Mouse (Mus musculus) kidney, embryonic 15.5 days (tissue): ENCODE results near the gene Tmeff1. TPM values are rescaled to one million over a fixed set of nuclear protein-coding genes. Genes with fewer than 3 reads are reported as not detected.
"Not testable (repeated sequence)": the region's sequence is repeated elsewhere in the genome, so short reads cannot be mapped to it uniquely, and the experiment has no call there.

Experiments used
- ATAC-seq: fragments of 200-750 bp; cut with Nextera tagmentation; replicated peaks from 2 replicates; pipeline ENCODE4 v1.8.0; 2017; ENCODE audit warnings: moderate TSS enrichment; ENCODE audit not compliant: low FRiP score
- H3K27ac ChIP-seq: fragments of 300-500 bp; sonication (generic); 2 replicates; pipeline ENCODE4 v1.5.1; 2015; ENCODE audit warnings: mild to moderate bottlenecking, inconsistent platforms
- H3K27me3 ChIP-seq: fragments of 300-500 bp; sonication (generic); 2 replicates; pipeline ENCODE4 v1.6.1; 2015; ENCODE audit warnings: inconsistent platforms
- H3K36me3 ChIP-seq: fragments of 300-500 bp; sonication (generic); 2 replicates; pipeline ENCODE4 v1.6.1; 2015; ENCODE audit warnings: inconsistent platforms
- H3K4me1 ChIP-seq: fragments of 300-500 bp; sonication (generic); 2 replicates; pipeline ENCODE4 v1.6.1; 2015; ENCODE audit warnings: inconsistent platforms
- H3K4me2 ChIP-seq: fragments of 300-500 bp; sonication (generic); 2 replicates; pipeline ENCODE4 v1.6.1; 2015; ENCODE audit warnings: moderate library complexity, mild to moderate bottlenecking, inconsistent platforms
- H3K4me3 ChIP-seq: fragments of 300-500 bp; sonication (generic); replicated peaks from 2 replicates; pipeline ENCODE4 v1.5.1; 2015; ENCODE audit warnings: mild to moderate bottlenecking, inconsistent platforms
- H3K9ac ChIP-seq: fragments of 300-500 bp; sonication (generic); 2 replicates; pipeline ENCODE4 v1.6.1; 2015; ENCODE audit warnings: mild to moderate bottlenecking, inconsistent platforms
- H3K9me3 ChIP-seq: fragments of 300-500 bp; sonication (generic); replicated peaks from 2 replicates; pipeline ENCODE4 v1.6.1; 2016; ENCODE audit warnings: inconsistent platforms
- WGBS: fragments of 180-500 bp; shearing (Covaris S2); methylation state at CpG from one replicate; pipeline ENCODE4 v1.1.7; 2015; ENCODE audit warnings: mixed read lengths; 5-methylcytosine and 5-hydroxymethylcytosine counted together
- polyA plus RNA-seq: library from polyadenylated mRNA; unstranded; fragments of >200 nt; fragmentation: Nextera tagmentation; extraction: Ambion mirVana; gene quantifications from 2 replicates; pipeline ENCODE4 v1.2.1, GENCODE M21; 2015

Tmeff1 gene
- polyA plus RNA-seq, 1 experiment from 2014 or later = 53.8 TPM

- ATAC-seq = no peak
- WGBS = 40% methylated on average over 10 of the region's 11 CpGs
- H3K27ac ChIP-seq = no peak overlapping the region
- no peaks in the 10 kb centered on the region for H3K36me3 ChIP-seq
- peak overlapping the region; percentile 44 for H3K4me2 ChIP-seq
- peaks cover 11% of the 10 kb centered on the region; the same call in 1 of the 2 replicates for H3K4me1 ChIP-seq
- H3K4me3 ChIP-seq = no peak overlapping the region
- no peaks in the 10 kb centered on the region for H3K27me3 ChIP-seq
- H3K9ac ChIP-seq = no peak overlapping the region
- H3K9me3 ChIP-seq = no peaks in the 10 kb centered on the region
Measured at GRCm38 (mm10) chr4:48680648-48681343, 95.8 kb downstream of the Tmeff1 start.

GRCm38 (mm10) chr4:48683126-48683525 is 98.2 kb downstream of the Tmeff1 start:
- H3K4me3 ChIP-seq = no peak overlapping the region
- no peak overlapping the region for H3K9ac ChIP-seq
- H3K9me3 ChIP-seq = no peaks in the 10 kb centered on the region
- ATAC-seq = no peak
- no peak overlapping the region for H3K27ac ChIP-seq
- H3K4me1 ChIP-seq = peaks cover 11% of the 10 kb centered on the region; the same call in 1 of the 2 replicates
- 93% methylated on average over 8 of the region's 8 CpGs for WGBS
- H3K27me3 ChIP-seq = no peaks in the 10 kb centered on the region
- no peak overlapping the region for H3K4me2 ChIP-seq
- H3K36me3 ChIP-seq = no peaks in the 10 kb centered on the region

GRCm38 (mm10) chr4:48683633-48684209 is 98.7 kb downstream of the Tmeff1 start:
- not testable (repeated sequence) for H3K27ac ChIP-seq, H3K9ac ChIP-seq, ATAC-seq, H3K36me3 ChIP-seq, H3K27me3 ChIP-seq, H3K9me3 ChIP-seq, H3K4me2 ChIP-seq, H3K4me3 ChIP-seq
- H3K4me1 ChIP-seq = peaks cover 13% of the 10 kb centered on the region; the same call in 1 of the 2 replicates
- WGBS = 95% methylated on average over 18 of the region's 21 CpGs

GRCm38 (mm10) chr4:48684593-48685187 is 99.7 kb downstream of the Tmeff1 start:
- peaks cover 13% of the 10 kb centered on the region; the same call in 1 of the 2 replicates for H3K4me1 ChIP-seq
- no peak overlapping the region for H3K4me3 ChIP-seq
- no peaks in the 10 kb centered on the region for H3K9me3 ChIP-seq
- peak overlapping the region; percentile 73 for H3K27ac ChIP-seq
- no peaks in the 10 kb centered on the region for H3K36me3 ChIP-seq
- no peak overlapping the region for H3K9ac ChIP-seq
- WGBS = 57% methylated on average over 7 of the region's 7 CpGs
- H3K4me2 ChIP-seq = no peak overlapping the region
- ATAC-seq = no peak
- H3K27me3 ChIP-seq = no peaks in the 10 kb centered on the region

GRCm38 (mm10) chr4:48688148-48688547 is 103.2 kb downstream of the Tmeff1 start:
- no peak for ATAC-seq
- no peak overlapping the region for H3K4me3 ChIP-seq
- H3K36me3 ChIP-seq = no peaks in the 10 kb centered on the region

GRCm38 (mm10) chr4:48690640-48691039 is 105.7 kb downstream of the Tmeff1 start:
- Histone ChIP-seq H3K9me3 (no peaks in the 10 kb centered on the region), H3K27me3 (no peaks in the 10 kb centered on the region), H3K9ac (no peak overlapping the region), H3K4me3 (no peak overlapping the region), H3K4me1 (peaks cover 6% of the 10 kb centered on the region; the same call in 1 of the 2 replicates), H3K27ac (no peak overlapping the region), H3K36me3 (no peaks in the 10 kb centered on the region), H3K4me2 (no peak overlapping the region)
- WGBS = 82% methylated on average over 9 of the region's 9 CpGs
- no peak for ATAC-seq

More at GRCm38 (mm10) chr4:48688148-48688547, 103.2 kb downstream of the Tmeff1 start:
- Histone ChIP-seq H3K4me1 (peaks cover 15% of the 10 kb centered on the region; the same call in 1 of the 2 replicates), H3K4me2 (no peak overlapping the region), H3K9me3 (no peaks in the 10 kb centered on the region), H3K27ac (no peak overlapping the region), H3K9ac (no peak overlapping the region), H3K27me3 (no peaks in the 10 kb centered on the region)
- 58% methylated on average over 6 of the region's 6 CpGs for WGBS

- ATAC-seq = peak; percentile 74
- H3K4me1 ChIP-seq = peaks cover 6% of the 10 kb centered on the region; the same call in 1 of the 2 replicates
- H3K9me3 ChIP-seq = no peaks in the 10 kb centered on the region
- H3K36me3 ChIP-seq = no peaks in the 10 kb centered on the region
- no peaks in the 10 kb centered on the region for H3K27me3 ChIP-seq
- H3K4me2 ChIP-seq = no peak overlapping the region
- no peak overlapping the region for H3K9ac ChIP-seq
- no peak overlapping the region for H3K27ac ChIP-seq
- WGBS = 47% methylated on average over 7 of the region's 7 CpGs
- no peak overlapping the region for H3K4me3 ChIP-seq
Measured at GRCm38 (mm10) chr4:48691793-48692437, 106.9 kb downstream of the Tmeff1 start.

- 47% methylated on average over 9 of the region's 9 CpGs for WGBS
- Histone ChIP-seq H3K4me1 (peaks cover 6% of the 10 kb centered on the region; the same call in 1 of the 2 replicates), H3K36me3 (no peaks in the 10 kb centered on the region), H3K4me2 (no peak overlapping the region), H3K9me3 (no peaks in the 10 kb centered on the region), H3K27ac (no peak overlapping the region), H3K4me3 (no peak overlapping the region), H3K27me3 (no peaks in the 10 kb centered on the region), H3K9ac (no peak overlapping the region)
- no peak for ATAC-seq
Measured at GRCm38 (mm10) chr4:48692736-48693292, 107.8 kb downstream of the Tmeff1 start.

- Histone ChIP-seq H3K9ac (no peak overlapping the region), H3K36me3 (no peaks in the 10 kb centered on the region), H3K9me3 (no peaks in the 10 kb centered on the region), H3K4me3 (no peak overlapping the region), H3K27me3 (no peaks in the 10 kb centered on the region), H3K4me1 (peaks cover 4% of the 10 kb centered on the region; the same call in 1 of the 2 replicates), H3K27ac (no peak overlapping the region), H3K4me2 (no peak overlapping the region)
- 81% methylated on average over 3 of the region's 3 CpGs for WGBS
- no peak for ATAC-seq
Measured at GRCm38 (mm10) chr4:48696706-48697105, 111.7 kb downstream of the Tmeff1 start.

GRCm38 (mm10) chr4:48697302-48697701 is 112.3 kb downstream of the Tmeff1 start:
- no peak for ATAC-seq
- no peak overlapping the region for H3K27ac ChIP-seq
- H3K27me3 ChIP-seq = no peaks in the 10 kb centered on the region
- no peak overlapping the region for H3K4me2 ChIP-seq
- H3K9me3 ChIP-seq = no peaks in the 10 kb centered on the region
- peaks cover 4% of the 10 kb centered on the region; the same call in 1 of the 2 replicates for H3K4me1 ChIP-seq
- no peak overlapping the region for H3K9ac ChIP-seq
- no peaks in the 10 kb centered on the region for H3K36me3 ChIP-seq
- H3K4me3 ChIP-seq = no peak overlapping the region
- 56% methylated on average over 11 of the region's 11 CpGs for WGBS
